Mouse (Mus musculus): ENCODE measurements around the gene Slc35a5. TPM values are rescaled to one million over a fixed set of nuclear protein-coding genes. Genes with fewer than 3 reads are reported as not detected.

The Slc35a5 gene
- polyA plus RNA-seq, 1 experiment from 2014 or later: 37.0 TPM

GRCm38 (mm10) chr16:45158136-45158521, 377 bp downstream of the Slc35a5 start:
- no peaks in the 10 kb centered on the region for H3K27me3 ChIP-seq (replicated peaks; ENCODE audit: control insufficient read depth, insufficient read depth, low read length)
- no peaks in the 10 kb centered on the region for H3K9me3 ChIP-seq (ENCODE audit: control insufficient read depth, low read length)
- peak overlapping the region; percentile 75 for H3K9ac ChIP-seq (replicated peaks; ENCODE audit: low read depth, low read length)
- H3K4me2 ChIP-seq (ENCODE audit: low read length): peak overlapping the region; percentile 91
- peak; percentile 73 for ATAC-seq
- peak overlapping the region; percentile 84 for H3K27ac ChIP-seq (ENCODE audit: low read length)
- peaks cover 8% of the 10 kb centered on the region; the same call in 1 of the 2 replicates for H3K36me3 ChIP-seq (ENCODE audit: control insufficient read depth, insufficient read depth)
- H3K4me3 ChIP-seq (replicated peaks; ENCODE audit: low read length): peak overlapping the region; percentile 96
- under 1% methylated on average over 20 of the region's 20 CpGs for WGBS
- peaks cover 18% of the 10 kb centered on the region for H3K4me1 ChIP-seq (replicated peaks; ENCODE audit: control insufficient read depth, insufficient read depth, low read length)

- H3K9me3 ChIP-seq (ENCODE audit: control insufficient read depth, low read length): no peaks in the 10 kb centered on the region
- no peak for ATAC-seq
- no peak overlapping the region for H3K4me3 ChIP-seq (replicated peaks; ENCODE audit: low read length)
- H3K4me1 ChIP-seq (replicated peaks; ENCODE audit: control insufficient read depth, insufficient read depth, low read length): peaks cover 12% of the 10 kb centered on the region
- peaks cover 15% of the 10 kb centered on the region for H3K36me3 ChIP-seq (ENCODE audit: control insufficient read depth, insufficient read depth)
- no peaks in the 10 kb centered on the region for H3K27me3 ChIP-seq (replicated peaks; ENCODE audit: control insufficient read depth, insufficient read depth, low read length)
- no peak overlapping the region for H3K9ac ChIP-seq (replicated peaks; ENCODE audit: low read depth, low read length)
- WGBS: 87% methylated on average over 3 of the region's 3 CpGs
- H3K27ac ChIP-seq (ENCODE audit: low read length): no peak overlapping the region
- H3K4me2 ChIP-seq (ENCODE audit: low read length): no peak overlapping the region
These were observed 3.7 kb downstream of the Slc35a5 start for GRCm38 (mm10) chr16:45154741-45155250.

- H3K4me1 ChIP-seq (replicated peaks; ENCODE audit: control insufficient read depth, insufficient read depth, low read length): no peaks in the 10 kb centered on the region
- H3K9me3 ChIP-seq (ENCODE audit: control insufficient read depth, low read length): no peaks in the 10 kb centered on the region
- H3K9ac ChIP-seq (replicated peaks; ENCODE audit: low read depth, low read length): no peak overlapping the region
- H3K27me3 ChIP-seq (replicated peaks; ENCODE audit: control insufficient read depth, insufficient read depth, low read length): no peaks in the 10 kb centered on the region
- H3K27ac ChIP-seq (ENCODE audit: low read length): no peak overlapping the region
- H3K4me3 ChIP-seq (replicated peaks; ENCODE audit: low read length): no peak overlapping the region
- ATAC-seq: no peak
- 95% methylated on average over 10 of the region's 10 CpGs for WGBS
- no peak overlapping the region for H3K4me2 ChIP-seq (ENCODE audit: low read length)
- peaks cover 48% of the 10 kb centered on the region for H3K36me3 ChIP-seq (ENCODE audit: control insufficient read depth, insufficient read depth)
These were observed 9.9 kb downstream of the Slc35a5 start for GRCm38 (mm10) chr16:45148488-45149082.

- no peak overlapping the region for H3K27ac ChIP-seq (ENCODE audit: low read length)
- H3K4me2 ChIP-seq (ENCODE audit: low read length): no peak overlapping the region
- H3K4me1 ChIP-seq (replicated peaks; ENCODE audit: control insufficient read depth, insufficient read depth, low read length): no peaks in the 10 kb centered on the region
- H3K4me3 ChIP-seq (replicated peaks; ENCODE audit: low read length): no peak overlapping the region
- peaks cover 66% of the 10 kb centered on the region for H3K36me3 ChIP-seq (ENCODE audit: control insufficient read depth, insufficient read depth)
- 97% methylated on average over 6 of the region's 6 CpGs for WGBS
- ATAC-seq: no peak
- H3K9me3 ChIP-seq (ENCODE audit: control insufficient read depth, low read length): peaks cover 2% of the 10 kb centered on the region; the same call in 1 of the 2 replicates
- no peak overlapping the region for H3K9ac ChIP-seq (replicated peaks; ENCODE audit: low read depth, low read length)
- no peaks in the 10 kb centered on the region for H3K27me3 ChIP-seq (replicated peaks; ENCODE audit: control insufficient read depth, insufficient read depth, low read length)
These were observed 13.4 kb downstream of the Slc35a5 start for GRCm38 (mm10) chr16:45145119-45145518.

- Histone ChIP-seq H3K4me3 (replicated peaks; ENCODE audit: low read length) (no peak overlapping the region), H3K27me3 (replicated peaks; ENCODE audit: control insufficient read depth, insufficient read depth, low read length) (no peaks in the 10 kb centered on the region), H3K4me2 (ENCODE audit: low read length) (no peak overlapping the region), H3K9ac (replicated peaks; ENCODE audit: low read depth, low read length) (no peak overlapping the region), H3K9me3 (ENCODE audit: control insufficient read depth, low read length) (peaks cover 5% of the 10 kb centered on the region; the same call in 1 of the 2 replicates), H3K4me1 (replicated peaks; ENCODE audit: control insufficient read depth, insufficient read depth, low read length) (no peaks in the 10 kb centered on the region), H3K36me3 (ENCODE audit: control insufficient read depth, insufficient read depth) (peaks cover 69% of the 10 kb centered on the region), H3K27ac (ENCODE audit: low read length) (no peak overlapping the region)
- ATAC-seq: no peak
- 88% methylated on average over 5 of the region's 5 CpGs for WGBS
These were observed 15.9 kb downstream of the Slc35a5 start for GRCm38 (mm10) chr16:45142565-45142964.

- H3K4me3 ChIP-seq (replicated peaks; ENCODE audit: low read length): no peak overlapping the region
- H3K36me3 ChIP-seq (ENCODE audit: control insufficient read depth, insufficient read depth): peaks cover 63% of the 10 kb centered on the region
- H3K4me1 ChIP-seq (replicated peaks; ENCODE audit: control insufficient read depth, insufficient read depth, low read length): no peaks in the 10 kb centered on the region
- H3K27me3 ChIP-seq (replicated peaks; ENCODE audit: control insufficient read depth, insufficient read depth, low read length): no peaks in the 10 kb centered on the region
- no peak for ATAC-seq
- H3K27ac ChIP-seq (ENCODE audit: low read length): no peak overlapping the region
- no peak overlapping the region for H3K4me2 ChIP-seq (ENCODE audit: low read length)
- H3K9me3 ChIP-seq (ENCODE audit: control insufficient read depth, low read length): peaks cover 5% of the 10 kb centered on the region; the same call in 1 of the 2 replicates
- no peak overlapping the region for H3K9ac ChIP-seq (replicated peaks; ENCODE audit: low read depth, low read length)
- WGBS: 97% methylated on average over 5 of the region's 5 CpGs
These were observed 16.8 kb downstream of the Slc35a5 start for GRCm38 (mm10) chr16:45141711-45142110.

- no peak for ATAC-seq
- 87% methylated on average over 2 of the region's 2 CpGs for WGBS
- Histone ChIP-seq H3K36me3 (ENCODE audit: control insufficient read depth, insufficient read depth) (no peaks in the 10 kb centered on the region), H3K9ac (replicated peaks; ENCODE audit: low read depth, low read length) (no peak overlapping the region), H3K27me3 (replicated peaks; ENCODE audit: control insufficient read depth, insufficient read depth, low read length) (no peaks in the 10 kb centered on the region), H3K27ac (ENCODE audit: low read length) (no peak overlapping the region), H3K4me3 (replicated peaks; ENCODE audit: low read length) (no peak overlapping the region), H3K4me2 (ENCODE audit: low read length) (no peak overlapping the region), H3K9me3 (ENCODE audit: control insufficient read depth, low read length) (no peaks in the 10 kb centered on the region), H3K4me1 (replicated peaks; ENCODE audit: control insufficient read depth, insufficient read depth, low read length) (no peaks in the 10 kb centered on the region)
These were observed 30.4 kb downstream of the Slc35a5 start for GRCm38 (mm10) chr16:45127936-45128710.

- no peak for ATAC-seq
These were observed 34.0 kb downstream of the Slc35a5 start for GRCm38 (mm10) chr16:45124230-45125203.

More at GRCm38 (mm10) chr16:45124230-45125203, 34.0 kb downstream of the Slc35a5 start:
- WGBS: 77% methylated on average over 9 of the region's 9 CpGs
- Histone ChIP-seq H3K4me3 (replicated peaks; ENCODE audit: low read length) (no peak overlapping the region), H3K9ac (replicated peaks; ENCODE audit: low read depth, low read length) (no peak overlapping the region), H3K4me2 (ENCODE audit: low read length) (no peak overlapping the region), H3K36me3 (ENCODE audit: control insufficient read depth, insufficient read depth) (no peaks in the 10 kb centered on the region), H3K4me1 (replicated peaks; ENCODE audit: control insufficient read depth, insufficient read depth, low read length) (peaks cover 8% of the 10 kb centered on the region; the same call in 1 of the 2 replicates), H3K27me3 (replicated peaks; ENCODE audit: control insufficient read depth, insufficient read depth, low read length) (no peaks in the 10 kb centered on the region), H3K27ac (ENCODE audit: low read length) (no peak overlapping the region), H3K9me3 (ENCODE audit: control insufficient read depth, low read length) (no peaks in the 10 kb centered on the region)
